Mouse (Mus musculus) thymus, adult 2 months (tissue): ENCODE measurements at regions not wholly inside any gene's neighbourhood (a gene's known extent, or its start where the extent isn't known, plus 50 kb on each side); places are given as distances from the start of the nearest gene placed in this dataset.

ENCODE experiments used
- CTCF ChIP-seq: fragments of 200-500 bp; IDR thresholded peaks from 2 replicates; pipeline ENCODE4 v1.5.1; 2012; ENCODE audit warnings: mild to moderate bottlenecking, control low read depth, low read length, moderate library complexity, borderline replicate concordance; ENCODE audit not compliant: control insufficient read depth, poor library complexity, insufficient read depth; ENCODE audit errors: extremely low read depth
- POLR2A ChIP-seq: fragments of 200-500 bp; IDR thresholded peaks from 2 replicates; pipeline ENCODE4 v1.6.1; 2012; ENCODE audit warnings: mild to moderate bottlenecking, low read length, control low read depth, moderate library complexity; ENCODE audit not compliant: control insufficient read depth, poor library complexity, insufficient read depth; ENCODE audit errors: extremely low read depth

- TF ChIP-seq POLR2A (no peak), CTCF (no peak)
Observed at GRCm38 (mm10) chr3:52453041-52453440, 184.9 kb downstream of the Foxo1 start.
